Mouse (Mus musculus): ENCODE results near the gene Otud3. TPM values are rescaled to one million over a fixed set of nuclear protein-coding genes. Genes with fewer than 3 reads are reported as not detected.

Gene Otud3
- total and polyA plus RNA-seq, 3 experiments = 11.3 to 15.0 TPM; not detected in 1

- Histone ChIP-seq H3K4me1 (ENCODE audit: control insufficient read depth in 1 of 2, insufficient read depth in 2 of 2, low read length in 2 of 2) (peaks cover 1 to 4% of the 10 kb centered on the region in 2 experiments; a peak in 3 of 4 replicates), H3K36me3 (ENCODE audit: control insufficient read depth in 1 of 2, insufficient read depth in 2 of 2, low read length in 2 of 2) (no peaks in the 10 kb centered on the region; a peak in 1 of 4 replicates), H3K9ac (ENCODE audit: control insufficient read depth, low read depth, low read length, poor library complexity, severe bottlenecking) (peak overlapping the region; percentile 59), H3K9me3 (replicated peaks; ENCODE audit: insufficient read depth, low read length) (no peaks in the 10 kb centered on the region), H3K27ac (ENCODE audit: control insufficient read depth, low read depth, low read length) (no peak overlapping the region), H3K79me2 (ENCODE audit: control insufficient read depth, insufficient read depth, low read length, poor library complexity) (no peaks in the 10 kb centered on the region), H3K27me3 (ENCODE audit: control insufficient read depth in 1 of 2, insufficient read depth in 2 of 2, low read length in 2 of 2) (peaks cover 0 to 1% of the 10 kb centered on the region in 2 experiments; a peak in 2 of 4 replicates), H3K4me3 (ENCODE audit: control insufficient read depth in 1 of 2, insufficient read depth in 1 of 2, low read depth in 2 of 2, low read length in 2 of 2) (peak overlapping the region; percentile 56 to 96)
- no peak for TF ChIP-seq MEF2A (IDR thresholded peaks at IDR 0.05; ENCODE audit: extremely low read depth, insufficient replicate concordance, low read depth, low read length, poor library complexity, severe bottlenecking)
- TF ChIP-seq ZKSCAN1 (IDR thresholded peaks at IDR 0.05; ENCODE audit: low read depth, low read length) = peak; percentile 90
- TF ChIP-seq RAD21 (IDR thresholded peaks at IDR 0.05; ENCODE audit: low read depth, low read length) = no peak
- TF ChIP-seq MYB (IDR thresholded peaks at IDR 0.05; ENCODE audit: low read depth, low read length) = no peak
- no peak for DNase-seq (ENCODE audit: low read depth, low spot score)
Observed at GRCm38 (mm10) chr4:138865991-138866390, 47.8 kb downstream of the Otud3 start.

- Histone ChIP-seq H3K27me3 (ENCODE audit: control insufficient read depth in 1 of 2, insufficient read depth in 2 of 2, low read length in 2 of 2) (peaks cover 0 to 1% of the 10 kb centered on the region in 2 experiments; a peak in 2 of 4 replicates), H3K79me2 (ENCODE audit: control insufficient read depth, insufficient read depth, low read length, poor library complexity) (no peaks in the 10 kb centered on the region), H3K9ac (ENCODE audit: control insufficient read depth, low read depth, low read length, poor library complexity, severe bottlenecking) (no peak overlapping the region), H3K4me1 (ENCODE audit: control insufficient read depth in 1 of 2, insufficient read depth in 2 of 2, low read length in 2 of 2) (peaks cover 1 to 4% of the 10 kb centered on the region in 2 experiments; a peak in 3 of 4 replicates), H3K4me3 (ENCODE audit: control insufficient read depth in 1 of 2, insufficient read depth in 1 of 2, low read depth in 2 of 2, low read length in 2 of 2) (no peak overlapping the region), H3K9me3 (replicated peaks; ENCODE audit: insufficient read depth, low read length) (no peaks in the 10 kb centered on the region), H3K27ac (ENCODE audit: control insufficient read depth, low read depth, low read length) (no peak overlapping the region), H3K36me3 (ENCODE audit: control insufficient read depth in 1 of 2, insufficient read depth in 2 of 2, low read length in 2 of 2) (no peaks in the 10 kb centered on the region; a peak in 1 of 4 replicates)
- no peak for DNase-seq (ENCODE audit: low read depth, low spot score)
- no peak for TF ChIP-seq POLR2A (IDR thresholded peaks at IDR 0.05; ENCODE audit: control insufficient read depth in 1 of 2, insufficient read depth in 1 of 2, low read depth in 1 of 2, low read length in 2 of 2, poor library complexity in 1 of 2)
- TF ChIP-seq USF1 (IDR thresholded peaks at IDR 0.05; ENCODE audit: low read depth, low read length) = no peak
- no peak for TF ChIP-seq ELF1 (IDR thresholded peaks at IDR 0.05; ENCODE audit: low read depth, low read length)
- no peak for TF ChIP-seq TAL1 (IDR thresholded peaks at IDR 0.05; ENCODE audit: low read length)
- no peak for TF ChIP-seq BHLHE40 (IDR thresholded peaks at IDR 0.05; ENCODE audit: borderline replicate concordance, low read depth, low read length)
- TF ChIP-seq ZMIZ1 (IDR thresholded peaks at IDR 0.05; ENCODE audit: low read depth, low read length) = no peak
- TF ChIP-seq KAT2A (conservative IDR thresholded peaks at IDR 0.05; ENCODE audit: low read depth, low read length) = no peak
- TF ChIP-seq SIN3A (IDR thresholded peaks at IDR 0.05; ENCODE audit: low read length) = no peak
- no peak for TF ChIP-seq RCOR1 (IDR thresholded peaks at IDR 0.05; ENCODE audit: low read depth, low read length)
- no peak for TF ChIP-seq POLR2AphosphoS2 (IDR thresholded peaks at IDR 0.05; ENCODE audit: low read length)
Observed at GRCm38 (mm10) chr4:138865092-138865491, 48.7 kb downstream of the Otud3 start.
